Mouse (Mus musculus) lung, postnatal 10 days (tissue): ENCODE results near the gene Exph5.

Experiments used
- DNase-seq: peaks from one replicate; pipeline ENCODE4 v3.0.0; 2021

The Exph5 gene

DNA sequence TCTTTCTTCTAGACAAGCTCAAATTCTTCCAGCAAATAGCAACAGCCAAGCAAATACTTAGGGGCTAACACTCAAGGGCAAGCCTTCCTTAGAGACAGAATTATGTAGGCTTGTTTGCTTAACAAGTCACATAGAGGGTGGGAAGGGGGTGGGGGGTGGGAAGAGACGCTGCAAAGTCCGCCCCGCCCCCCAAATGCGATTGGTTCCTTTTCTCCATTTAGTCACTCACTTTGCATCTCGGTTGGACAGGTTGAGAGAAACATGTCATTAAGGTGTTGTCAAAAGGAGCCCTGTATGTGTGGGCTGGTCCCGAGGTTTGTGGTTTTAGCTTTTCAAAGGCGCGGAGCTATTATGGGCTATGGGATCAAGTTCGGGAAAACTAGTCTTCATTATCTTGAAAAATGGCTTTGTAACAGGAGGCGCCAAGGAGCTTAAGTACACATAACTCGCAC is at the start of gene Exph5:
TSS of gene Exph5 (plus strand) at position 402 of the 452 bp plus-strand sequence.
- peak; percentile 66 for DNase-seq

DNA sequence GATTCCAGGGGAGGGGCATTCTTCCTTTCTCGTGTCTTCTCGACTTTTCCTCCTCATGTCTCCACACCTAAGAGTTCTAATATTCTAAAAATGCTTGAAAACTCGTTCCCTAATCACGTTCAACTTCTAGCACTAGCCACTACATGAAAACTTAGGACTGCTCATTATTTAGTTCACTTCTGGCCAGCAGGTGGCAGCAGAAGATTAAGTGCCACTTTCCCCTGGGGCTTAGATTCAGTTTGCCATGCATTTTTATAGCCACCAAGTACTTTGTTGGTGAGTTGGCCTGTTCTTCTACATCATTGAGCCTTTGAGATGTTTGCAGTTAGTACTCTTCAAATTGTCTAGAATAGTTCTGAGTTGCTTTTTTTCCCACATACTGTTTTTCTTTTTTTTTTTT is 47.1 kb upstream of the Exph5 start:
- peak; percentile 87 for DNase-seq

DNA sequence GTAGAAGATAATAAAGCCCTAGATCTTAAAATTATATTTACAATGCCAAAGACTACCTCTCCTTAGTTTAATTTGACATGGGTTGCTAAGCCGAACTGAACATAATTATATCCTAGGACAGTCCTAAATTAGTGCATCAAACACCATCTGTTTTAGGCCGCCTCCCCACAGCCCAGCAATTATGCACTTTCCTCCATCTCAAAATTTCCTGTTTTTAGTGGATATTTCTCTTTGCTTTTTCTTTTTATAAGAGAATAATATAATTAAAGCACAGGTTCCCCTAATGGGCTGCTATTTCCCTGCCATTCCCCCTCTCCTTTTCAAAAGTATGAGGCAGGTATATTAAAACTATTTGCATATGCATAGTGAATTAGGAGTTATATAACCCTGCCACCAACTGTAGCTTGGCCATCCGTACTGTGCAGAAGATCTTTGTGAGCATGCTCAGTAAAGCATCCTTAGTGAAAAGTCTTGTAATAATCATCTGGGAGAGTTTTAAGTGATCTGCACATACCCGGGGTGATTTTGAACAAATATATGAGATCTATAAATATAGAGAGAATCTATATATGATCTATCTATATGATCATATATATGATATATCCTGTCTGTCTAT is 44.7 kb upstream of the Exph5 start:
- DNase-seq = no peak

DNA sequence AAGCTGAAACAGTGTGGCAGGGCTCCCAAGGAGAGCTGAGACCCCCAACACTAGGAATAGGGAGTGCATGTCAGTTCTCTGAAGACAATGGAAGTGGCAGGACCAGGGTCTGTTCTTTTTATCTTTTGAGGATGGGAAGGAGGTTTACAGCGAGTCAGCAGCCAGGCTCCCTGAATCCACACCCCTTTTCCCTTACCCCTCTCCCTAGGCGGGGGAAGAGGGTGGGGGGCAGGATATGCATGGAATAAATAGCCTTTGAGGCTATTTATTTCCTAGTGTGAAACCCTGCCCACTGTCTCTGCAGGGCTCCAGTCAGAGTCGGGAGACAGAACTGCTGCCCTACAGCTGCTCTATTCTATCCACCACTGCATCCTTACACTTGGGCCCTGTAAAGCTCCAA is 43.7 kb upstream of the Exph5 start:
- DNase-seq = peak; percentile 53

GRCm38 (mm10) chr9:53258199-53258598 is 43.3 kb upstream of the Exph5 start:
- DNase-seq = no peak

- DNase-seq = peak; percentile 59
Observed at GRCm38 (mm10) chr9:53264387-53264786, 37.1 kb upstream of the Exph5 start.

DNA sequence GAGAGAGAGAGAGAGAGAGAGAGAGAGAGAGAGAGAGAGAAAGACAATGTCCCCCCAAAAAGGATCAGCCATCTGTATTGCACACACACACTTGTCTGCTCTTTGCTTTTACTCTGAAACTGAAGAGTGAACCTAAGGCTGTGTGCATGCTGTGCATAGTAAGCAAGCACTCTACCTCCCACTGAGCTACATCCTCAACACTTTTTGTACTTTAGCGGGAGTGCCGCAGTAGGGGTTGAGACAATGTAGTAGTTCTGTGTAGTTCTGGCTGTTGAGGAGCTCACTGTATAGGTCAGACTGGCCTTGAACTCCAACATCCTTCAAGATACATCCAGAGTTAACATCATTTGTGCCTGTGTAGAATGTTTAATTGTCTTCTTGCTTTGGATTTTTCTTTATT is 35.9 kb upstream of the Exph5 start:
- no peak for DNase-seq

GRCm38 (mm10) chr9:53268036-53268435 is 33.4 kb upstream of the Exph5 start:
- peak; percentile 25 for DNase-seq

- peak; percentile 70 for DNase-seq
Observed at GRCm38 (mm10) chr9:53268731-53269465, 32.6 kb upstream of the Exph5 start.

- DNase-seq = no peak
Observed at GRCm38 (mm10) chr9:53269466-53269755, 32.1 kb upstream of the Exph5 start.

DNA sequence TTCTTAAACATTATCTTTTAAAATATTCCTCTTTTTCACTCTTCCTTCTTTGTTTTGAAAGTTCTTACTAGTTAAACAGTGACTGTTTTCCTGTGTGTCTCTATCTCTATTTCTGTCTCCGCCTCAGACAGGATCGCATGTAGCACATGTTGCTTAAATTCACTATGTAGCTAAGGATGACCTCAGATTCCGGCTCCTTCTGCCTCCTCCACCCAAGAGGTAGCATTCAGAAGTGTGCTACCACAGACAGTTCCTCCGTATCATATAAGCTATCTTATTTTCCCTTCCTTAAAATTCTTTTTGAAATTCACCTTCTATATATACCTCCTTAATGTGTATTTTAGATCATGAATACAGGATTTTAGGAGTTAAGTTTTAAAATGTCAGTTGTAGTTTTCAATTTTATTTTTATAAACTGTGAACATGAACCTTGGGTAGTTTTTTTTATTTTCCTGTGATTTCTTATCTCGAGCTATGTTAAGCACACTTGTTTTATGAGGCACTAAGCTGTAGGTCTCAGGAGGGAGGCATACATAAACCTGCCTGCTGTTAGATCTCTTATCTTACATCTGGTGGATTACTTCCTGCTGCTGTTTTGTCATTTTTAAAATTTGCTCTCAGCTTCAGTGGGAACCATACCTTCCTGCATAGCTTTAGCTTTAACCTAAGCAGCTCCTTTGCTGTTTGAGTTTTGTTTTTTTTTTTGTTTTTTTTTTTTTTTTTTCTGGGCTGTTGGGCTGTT is 30.0 kb upstream of the Exph5 start:
- DNase-seq = no peak

GRCm38 (mm10) chr9:53272207-53272606 is 29.3 kb upstream of the Exph5 start:
- no peak for DNase-seq

GRCm38 (mm10) chr9:53272714-53273113 is 28.8 kb upstream of the Exph5 start:
- DNase-seq = no peak

DNA sequence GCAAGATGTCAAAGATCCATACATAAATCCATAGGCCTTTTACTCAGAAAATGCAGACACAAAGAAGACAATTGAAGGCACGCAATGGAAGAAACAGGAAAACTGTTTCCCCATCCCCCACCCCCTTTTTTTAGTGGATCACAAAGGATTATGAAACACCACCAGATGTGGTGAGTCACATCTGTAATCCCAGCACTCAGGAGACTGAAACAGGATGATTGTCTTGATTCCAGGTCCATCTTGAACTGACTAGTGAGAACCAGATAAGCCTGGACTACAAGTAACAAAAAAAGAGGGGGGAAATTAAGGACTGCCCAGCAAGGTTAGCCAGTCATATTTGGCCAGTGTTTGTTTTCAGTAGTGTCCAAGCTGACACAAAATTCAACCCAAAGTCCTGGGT is 25.1 kb upstream of the Exph5 start:
- DNase-seq = no peak

DNA sequence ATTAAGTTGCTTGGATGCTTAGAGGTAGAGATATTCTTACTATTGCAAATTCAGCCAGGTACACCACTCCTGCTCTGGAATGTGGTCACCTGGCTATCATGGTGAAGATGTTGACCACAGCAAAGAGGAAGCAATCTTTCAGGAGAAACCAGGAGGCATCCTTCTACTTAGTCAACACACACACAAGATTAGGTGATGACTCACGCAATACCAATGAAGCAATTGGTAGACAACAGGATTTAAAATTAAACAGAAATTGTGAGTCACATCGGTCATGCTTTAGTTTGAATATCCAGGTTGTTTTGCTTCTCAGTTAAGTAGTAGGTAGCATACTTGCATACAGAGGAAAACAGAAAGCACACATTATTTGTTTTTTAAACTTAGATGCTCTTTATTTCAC is 22.5 kb upstream of the Exph5 start:
- no peak for DNase-seq

DNA sequence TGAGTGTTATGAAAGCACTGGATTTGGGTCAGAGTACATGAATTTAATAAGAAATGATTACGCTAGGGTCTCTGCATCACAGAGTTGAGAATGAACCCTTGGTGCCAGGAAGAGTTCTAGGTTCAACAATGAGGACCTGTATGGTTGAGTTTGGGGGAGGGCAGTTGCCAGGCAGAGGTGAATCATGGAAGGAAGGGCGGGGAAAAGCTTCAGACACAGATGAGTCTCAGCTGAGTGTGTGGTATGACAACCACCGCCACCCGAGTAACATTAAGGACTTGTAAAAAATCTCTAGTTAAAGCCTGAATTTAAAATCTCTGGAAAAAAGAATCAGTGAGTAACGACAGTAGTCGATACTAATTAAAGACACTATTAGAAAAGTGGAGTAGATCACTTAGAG is 14.7 kb upstream of the Exph5 start:
- DNase-seq = no peak

- no peak for DNase-seq
Observed at GRCm38 (mm10) chr9:53290006-53290405, 11.5 kb upstream of the Exph5 start.

- DNase-seq = no peak
Observed at GRCm38 (mm10) chr9:53292833-53293232, 8.6 kb upstream of the Exph5 start.

- peak; percentile 23 for DNase-seq
Observed at GRCm38 (mm10) chr9:53301801-53302311, 386 bp downstream of the Exph5 start.

- DNase-seq = no peak
Observed at GRCm38 (mm10) chr9:53302415-53302814, 945 bp downstream of the Exph5 start.

DNA sequence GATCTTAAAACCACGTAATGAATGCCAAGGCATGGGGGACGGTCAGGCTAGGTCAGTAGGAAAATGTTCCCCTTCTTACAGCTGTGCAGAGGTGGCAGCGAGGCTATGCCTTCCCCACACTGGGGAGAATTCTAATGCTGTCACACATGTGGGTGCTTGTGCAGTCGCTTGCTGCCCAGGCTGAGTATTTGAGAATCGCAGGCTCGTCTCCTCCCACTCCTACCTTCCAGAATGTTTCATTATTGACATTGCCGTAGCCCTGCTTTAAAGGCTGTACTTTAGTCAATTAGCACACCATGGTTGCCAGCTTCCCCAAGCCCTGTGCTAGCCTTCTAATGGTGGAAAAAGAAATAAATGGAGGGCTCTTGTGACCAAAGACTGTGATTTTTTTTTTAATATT is 6.4 kb downstream of the Exph5 start:
- no peak for DNase-seq

DNA sequence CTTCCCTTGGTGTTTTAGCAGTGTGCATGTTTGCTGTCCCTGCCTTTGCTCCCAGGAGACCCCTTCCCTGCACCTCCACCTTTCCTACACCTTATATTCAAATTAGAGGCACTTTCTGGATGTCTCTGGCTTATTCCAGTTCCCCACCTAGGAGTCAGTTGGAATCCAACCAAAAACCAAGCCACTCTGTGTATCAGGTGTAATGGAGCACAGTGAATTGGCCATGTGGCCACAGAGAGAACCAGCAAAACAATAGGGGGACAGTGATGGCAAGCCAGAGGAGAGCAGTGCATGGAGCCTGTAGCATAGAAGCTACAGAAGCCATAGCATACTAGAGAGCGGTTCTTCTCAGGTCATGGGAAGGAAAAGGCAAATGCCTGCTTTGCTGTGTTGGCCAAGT is 11.5 kb downstream of the Exph5 start:
- no peak for DNase-seq

DNA sequence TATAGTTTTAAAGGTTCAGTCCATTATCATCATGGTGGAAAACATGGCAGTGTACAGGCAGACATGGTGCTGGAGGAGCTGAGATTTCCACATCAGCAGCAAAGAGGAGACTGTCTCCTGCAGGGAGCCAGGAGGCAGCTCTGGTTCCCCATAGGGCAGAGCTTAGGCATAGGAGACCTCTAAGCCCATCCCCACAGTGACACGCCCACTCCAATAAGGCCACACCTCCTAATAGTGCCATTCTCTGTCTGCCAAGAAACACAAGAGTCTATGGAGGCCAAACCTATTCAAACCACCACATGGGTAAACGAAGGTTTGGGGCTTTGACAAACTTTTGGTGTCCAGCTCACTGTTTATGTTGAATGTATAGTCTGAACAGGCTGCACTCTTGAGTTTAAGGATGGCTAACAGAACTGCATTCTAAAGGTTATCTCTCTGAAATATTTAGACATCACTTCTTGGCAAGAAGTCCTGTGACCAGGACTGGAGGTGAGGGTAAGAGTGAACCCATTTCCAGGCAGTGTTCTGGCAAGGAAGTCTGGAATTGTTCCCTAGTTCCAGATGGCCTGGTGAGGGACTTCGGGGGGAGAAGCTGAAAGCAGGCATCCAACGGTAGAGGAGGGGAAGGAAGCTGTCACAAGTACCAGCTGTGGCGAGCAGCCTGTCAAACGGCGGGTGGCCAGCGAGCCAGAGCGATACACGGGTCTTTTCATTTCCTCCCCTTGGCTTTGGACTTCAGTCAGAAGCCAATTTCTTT is 19.6 kb downstream of the Exph5 start:
- DNase-seq = peak; percentile 51
